Mouse (Mus musculus): ENCODE measurements around the gene Slc9c1. TPM values are rescaled to one million over a fixed set of nuclear protein-coding genes. Genes with fewer than 3 reads are reported as not detected.

Slc9c1 gene
- polyA plus RNA-seq, 1 experiment from 2014 or later: not detected

GRCm38 (mm10) chr16:45582512-45582911, 47.4 kb downstream of the Slc9c1 start:
- H3K27me3 ChIP-seq: no peaks in the 10 kb centered on the region
- no peak overlapping the region for H3K4me3 ChIP-seq
- H3K27ac ChIP-seq: no peak overlapping the region
- WGBS: 23% methylated on average over 2 of the region's 2 CpGs
- no peaks in the 10 kb centered on the region for H3K36me3 ChIP-seq
- ATAC-seq (ENCODE audit: insufficient number of reproducible peaks, insufficient read depth, low FRiP score, low TSS enrichment, low read depth): no peak
- no peaks in the 10 kb centered on the region for H3K4me1 ChIP-seq
- no peak overlapping the region for H3K4me2 ChIP-seq
- H3K9me3 ChIP-seq: no peaks in the 10 kb centered on the region
- no peak overlapping the region for H3K9ac ChIP-seq

DNA sequence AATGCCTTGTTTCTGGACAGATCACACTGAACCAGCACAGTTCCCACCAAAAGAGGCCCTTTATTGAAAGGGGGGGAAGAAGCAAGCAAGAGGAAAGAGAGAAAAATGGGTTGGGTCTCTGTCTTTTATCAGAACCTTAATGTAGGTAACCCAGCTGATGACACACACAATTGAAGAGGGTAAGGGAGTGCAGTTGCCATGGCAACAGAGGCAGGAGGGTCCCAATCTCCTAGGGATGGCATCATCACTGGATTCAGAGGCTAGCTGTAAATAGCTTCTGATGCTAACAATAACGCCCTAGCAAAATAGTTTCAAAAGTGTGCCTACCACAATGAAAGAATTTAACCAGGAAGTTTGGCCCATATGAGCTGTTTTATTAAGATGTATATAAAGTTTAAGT, 58.5 kb downstream of the Slc9c1 start:
- no peak for ATAC-seq (ENCODE audit: insufficient number of reproducible peaks, insufficient read depth, low FRiP score, low TSS enrichment, low read depth)
- no peaks in the 10 kb centered on the region for H3K4me1 ChIP-seq
- 74% methylated on average over 1 of the region's 1 CpGs for WGBS
- no peak overlapping the region for H3K4me3 ChIP-seq
- no peak overlapping the region for H3K4me2 ChIP-seq
- H3K36me3 ChIP-seq: no peaks in the 10 kb centered on the region
- no peaks in the 10 kb centered on the region for H3K9me3 ChIP-seq
- H3K9ac ChIP-seq: no peak overlapping the region
- no peak overlapping the region for H3K27ac ChIP-seq
- no peaks in the 10 kb centered on the region for H3K27me3 ChIP-seq

- Histone ChIP-seq H3K27me3 (no peaks in the 10 kb centered on the region), H3K9ac (no peak overlapping the region), H3K36me3 (no peaks in the 10 kb centered on the region), H3K9me3 (no peaks in the 10 kb centered on the region), H3K27ac (no peak overlapping the region), H3K4me2 (no peak overlapping the region), H3K4me3 (no peak overlapping the region), H3K4me1 (0 out of 2 replicates have a peak, but pooled peaks cover 2% of the 10 kb centered on the region)
- no peak for ATAC-seq (ENCODE audit: insufficient number of reproducible peaks, insufficient read depth, low FRiP score, low TSS enrichment, low read depth)
Measured at GRCm38 (mm10) chr16:45595494-45595893, 60.4 kb downstream of the Slc9c1 start.

- no peaks in the 10 kb centered on the region for H3K36me3 ChIP-seq
- H3K9me3 ChIP-seq: no peaks in the 10 kb centered on the region
- H3K4me2 ChIP-seq: no peak overlapping the region
- no peak for ATAC-seq (ENCODE audit: insufficient number of reproducible peaks, insufficient read depth, low FRiP score, low TSS enrichment, low read depth)
- 28% methylated on average over 4 of the region's 4 CpGs for WGBS
- H3K4me1 ChIP-seq: no peaks in the 10 kb centered on the region
- no peak overlapping the region for H3K4me3 ChIP-seq
- H3K27me3 ChIP-seq: no peaks in the 10 kb centered on the region
- H3K27ac ChIP-seq: peak overlapping the region; percentile 33; the same call in 1 of the 2 replicates
- no peak overlapping the region for H3K9ac ChIP-seq
Measured at GRCm38 (mm10) chr16:45608481-45608954, 73.4 kb downstream of the Slc9c1 start.

- H3K27me3 ChIP-seq: no peaks in the 10 kb centered on the region
- 85% methylated on average over 3 of the region's 3 CpGs for WGBS
- peak overlapping the region; percentile 33; the same call in 1 of the 2 replicates for H3K27ac ChIP-seq
- no peaks in the 10 kb centered on the region for H3K36me3 ChIP-seq
- H3K4me1 ChIP-seq: no peaks in the 10 kb centered on the region
- H3K4me3 ChIP-seq: no peak overlapping the region
- 0 out of 2 replicates have a peak, but pooled peaks have one; percentile 37 for ATAC-seq (ENCODE audit: insufficient number of reproducible peaks, insufficient read depth, low FRiP score, low TSS enrichment, low read depth)
- no peak overlapping the region for H3K4me2 ChIP-seq
- H3K9me3 ChIP-seq: no peaks in the 10 kb centered on the region
- no peak overlapping the region for H3K9ac ChIP-seq
Measured at GRCm38 (mm10) chr16:45609300-45609699, 74.2 kb downstream of the Slc9c1 start.

GRCm38 (mm10) chr16:45610267-45610666, 75.2 kb downstream of the Slc9c1 start, which contains the start of gene Gcsam:
Gene Gcsam (plus strand): TSS chr16:45610380.
- Histone ChIP-seq H3K4me3 (no peak within 1 kb of the TSS), H3K9me3 (no peaks in the 10 kb centered on the region), H3K27me3 (no peaks in the 10 kb centered on the region), H3K4me2 (no peak within 1 kb of the TSS), H3K27ac (peak within 1 kb of the TSS; percentile 33; the same call in 1 of the 2 replicates), H3K9ac (no peak within 1 kb of the TSS), H3K36me3 (no peaks in the 10 kb centered on the region), H3K4me1 (no peaks in the 10 kb centered on the region)
- 74% methylated on average over 4 of the region's 4 CpGs for WGBS
- ATAC-seq (ENCODE audit: insufficient number of reproducible peaks, insufficient read depth, low FRiP score, low TSS enrichment, low read depth): no peak

DNA sequence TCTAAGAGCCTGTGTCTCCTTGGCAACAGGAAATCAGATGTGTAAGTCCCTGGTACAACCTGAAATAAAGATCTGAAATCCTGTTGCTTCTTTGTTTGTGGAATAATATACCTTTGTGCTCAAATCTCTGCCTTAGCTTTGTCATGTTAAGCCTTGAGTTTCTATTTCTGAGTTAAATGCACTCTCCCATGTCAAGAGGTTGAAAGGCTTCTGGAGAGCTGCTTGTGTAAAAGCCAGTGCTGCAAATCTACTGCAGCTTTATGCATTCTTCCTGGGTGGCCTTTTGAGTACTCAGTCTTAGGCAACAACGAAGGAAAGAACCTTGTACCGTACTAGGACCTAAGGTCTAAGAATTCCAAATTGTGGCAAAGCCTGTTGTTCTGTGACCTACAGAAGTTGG, 78.1 kb downstream of the Slc9c1 start:
- 73% methylated on average over 2 of the region's 2 CpGs for WGBS
- H3K27me3 ChIP-seq: no peaks in the 10 kb centered on the region
- no peak for ATAC-seq (ENCODE audit: insufficient number of reproducible peaks, insufficient read depth, low FRiP score, low TSS enrichment, low read depth)
- H3K9ac ChIP-seq: no peak overlapping the region
- no peaks in the 10 kb centered on the region for H3K4me1 ChIP-seq
- H3K4me3 ChIP-seq: no peak overlapping the region
- no peak overlapping the region for H3K27ac ChIP-seq
- no peaks in the 10 kb centered on the region for H3K36me3 ChIP-seq
- no peaks in the 10 kb centered on the region for H3K9me3 ChIP-seq
- H3K4me2 ChIP-seq: no peak overlapping the region

GRCm38 (mm10) chr16:45615944-45616343, 80.8 kb downstream of the Slc9c1 start:
- H3K4me2 ChIP-seq: no peak overlapping the region
- WGBS: 81% methylated on average over 1 of the region's 1 CpGs

GRCm38 (mm10) chr16:45619751-45620375, 84.8 kb downstream of the Slc9c1 start:
- Histone ChIP-seq H3K4me2 (no peak overlapping the region), H3K9me3 (no peaks in the 10 kb centered on the region), H3K4me3 (no peak overlapping the region), H3K36me3 (no peaks in the 10 kb centered on the region), H3K9ac (no peak overlapping the region), H3K27ac (no peak overlapping the region), H3K27me3 (no peaks in the 10 kb centered on the region), H3K4me1 (no peaks in the 10 kb centered on the region)
- no peak for ATAC-seq (ENCODE audit: insufficient number of reproducible peaks, insufficient read depth, low FRiP score, low TSS enrichment, low read depth)
- WGBS: 88% methylated on average over 8 of the region's 8 CpGs

More at GRCm38 (mm10) chr16:45615944-45616343, 80.8 kb downstream of the Slc9c1 start:
- Histone ChIP-seq H3K27ac (no peak overlapping the region), H3K9me3 (no peaks in the 10 kb centered on the region), H3K36me3 (no peaks in the 10 kb centered on the region), H3K4me3 (no peak overlapping the region), H3K27me3 (no peaks in the 10 kb centered on the region), H3K9ac (no peak overlapping the region), H3K4me1 (no peaks in the 10 kb centered on the region)
- ATAC-seq (ENCODE audit: insufficient number of reproducible peaks, insufficient read depth, low FRiP score, low TSS enrichment, low read depth): no peak

DNA sequence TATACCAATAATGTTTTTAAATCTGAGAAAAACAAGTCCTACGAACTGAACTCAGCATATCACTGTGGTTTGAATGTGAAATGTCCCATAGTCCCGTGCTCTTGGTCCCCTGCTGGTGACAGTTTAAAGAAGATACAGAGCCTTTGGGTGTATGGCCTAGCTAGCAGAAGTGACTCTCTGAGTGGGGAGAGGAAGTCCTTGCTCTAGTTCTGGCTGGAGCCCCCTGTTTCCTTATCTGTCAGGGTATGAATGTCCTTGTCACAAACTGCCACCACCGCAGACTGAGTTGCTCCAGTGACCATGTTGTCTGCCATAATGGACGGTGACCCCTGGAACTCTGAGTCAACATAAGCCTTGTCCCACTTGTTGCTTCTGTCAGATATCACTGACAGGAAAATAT, 88.1 kb downstream of the Slc9c1 start:
- WGBS: 93% methylated on average over 4 of the region's 4 CpGs

GRCm38 (mm10) chr16:45624791-45625190, 89.7 kb downstream of the Slc9c1 start:
- no peak overlapping the region for H3K9ac ChIP-seq
- H3K27me3 ChIP-seq: no peaks in the 10 kb centered on the region
- H3K36me3 ChIP-seq: no peaks in the 10 kb centered on the region
- ATAC-seq (ENCODE audit: insufficient number of reproducible peaks, insufficient read depth, low FRiP score, low TSS enrichment, low read depth): no peak
- H3K9me3 ChIP-seq: no peaks in the 10 kb centered on the region
- H3K4me2 ChIP-seq: no peak overlapping the region
- H3K4me1 ChIP-seq: no peaks in the 10 kb centered on the region
- no peak overlapping the region for H3K4me3 ChIP-seq
- H3K27ac ChIP-seq: no peak overlapping the region
- WGBS: 78% methylated on average over 2 of the region's 2 CpGs

More for the DNA sequence above, 88.1 kb downstream of the Slc9c1 start:
- Histone ChIP-seq H3K4me3 (no peak overlapping the region), H3K9me3 (no peaks in the 10 kb centered on the region), H3K4me2 (no peak overlapping the region), H3K27ac (no peak overlapping the region), H3K4me1 (no peaks in the 10 kb centered on the region), H3K9ac (no peak overlapping the region), H3K27me3 (no peaks in the 10 kb centered on the region), H3K36me3 (no peaks in the 10 kb centered on the region)
- no peak for ATAC-seq (ENCODE audit: insufficient number of reproducible peaks, insufficient read depth, low FRiP score, low TSS enrichment, low read depth)

- ATAC-seq (ENCODE audit: insufficient number of reproducible peaks, insufficient read depth, low FRiP score, low TSS enrichment, low read depth): no peak
- Histone ChIP-seq H3K4me1 (no peaks in the 10 kb centered on the region), H3K27ac (no peak overlapping the region), H3K27me3 (no peaks in the 10 kb centered on the region), H3K9me3 (no peaks in the 10 kb centered on the region), H3K36me3 (no peaks in the 10 kb centered on the region), H3K9ac (no peak overlapping the region), H3K4me3 (no peak overlapping the region), H3K4me2 (no peak overlapping the region)
- WGBS: 80% methylated on average over 2 of the region's 2 CpGs
Measured at GRCm38 (mm10) chr16:45625342-45625741, 90.2 kb downstream of the Slc9c1 start.

All from embryonic facial prominence, embryonic 13.5 days (tissue).